Mouse (Mus musculus): Measurements from ENCODE around the gene Stoml1. TPM values are rescaled to one million over a fixed set of nuclear protein-coding genes. Genes with fewer than 3 reads are reported as not detected.

Gene Stoml1
- polyA plus RNA-seq, 2 experiments = 2.5 to 4.1 TPM

GRCm38 (mm10) chr9:58280259-58281109 lies 27.5 kb downstream of the Stoml1 start:
- 28% methylated on average over 9 of the region's 9 CpGs for WGBS (ENCODE audit: insufficient replicate concordance)
- ATAC-seq (ENCODE audit: insufficient read depth) = 0 out of 2 replicates have a peak, but pooled peaks have one; percentile 51
- peak; percentile 90 for TF ChIP-seq CTCF (IDR thresholded peaks at IDR 0.05; ENCODE audit: low read depth)
- TF ChIP-seq EP300 (IDR thresholded peaks at IDR 0.05; ENCODE audit: low read depth) = no peak
- H3K27ac ChIP-seq = no peak overlapping the region
- H3K9me3 ChIP-seq (ENCODE audit: control insufficient read depth, low read length) = no peaks in the 10 kb centered on the region
- no peaks in the 10 kb centered on the region for H3K36me3 ChIP-seq (replicated peaks; ENCODE audit: control insufficient read depth, insufficient read depth, low read depth)
- no peaks in the 10 kb centered on the region for H3K27me3 ChIP-seq (ENCODE audit: control insufficient read depth, insufficient read depth, low read length)
- H3K9ac ChIP-seq (replicated peaks) = no peak overlapping the region
- peak; percentile 79 to 82 (median 80) for DNase-seq (ENCODE audit: low read depth in 3 of 3, low spot score in 3 of 3)
- H3K4me1 ChIP-seq (replicated peaks; ENCODE audit: control insufficient read depth in 2 of 2, insufficient read depth in 2 of 2, low read length in 1 of 2) = peaks cover 0 to 15% of the 10 kb centered on the region in 2 experiments; a peak in 2 of 4 replicates
- H3K4me3 ChIP-seq (ENCODE audit: insufficient read depth in 1 of 2, low read depth in 2 of 2, low read length in 2 of 2) = no peak overlapping the region
- H3K4me2 ChIP-seq (ENCODE audit: low read depth) = no peak overlapping the region

GRCm38 (mm10) chr9:58281597-58281996 lies 28.6 kb downstream of the Stoml1 start:
- no peak overlapping the region for H3K9ac ChIP-seq (replicated peaks)
- no peak for ATAC-seq (ENCODE audit: insufficient read depth)
- H3K4me3 ChIP-seq (ENCODE audit: insufficient read depth in 1 of 2, low read depth in 2 of 2, low read length in 2 of 2) = no peak overlapping the region
- WGBS (ENCODE audit: insufficient replicate concordance) = 32% methylated on average over 3 of the region's 3 CpGs
- H3K27me3 ChIP-seq (ENCODE audit: control insufficient read depth, insufficient read depth, low read length) = no peaks in the 10 kb centered on the region
- H3K36me3 ChIP-seq (replicated peaks; ENCODE audit: control insufficient read depth, insufficient read depth, low read depth) = no peaks in the 10 kb centered on the region
- DNase-seq (ENCODE audit: low read depth in 3 of 3, low spot score in 3 of 3) = peak in 1 of 3 experiments; percentile 29
- no peak overlapping the region for H3K27ac ChIP-seq
- peaks cover 0 to 9% of the 10 kb centered on the region in 2 experiments; a peak in 2 of 4 replicates for H3K4me1 ChIP-seq (replicated peaks; ENCODE audit: control insufficient read depth in 2 of 2, insufficient read depth in 2 of 2, low read length in 1 of 2)
- no peak for TF ChIP-seq EP300 (IDR thresholded peaks at IDR 0.05; ENCODE audit: low read depth)
- peak; percentile 86 for TF ChIP-seq CTCF (IDR thresholded peaks at IDR 0.05; ENCODE audit: low read depth)
- H3K9me3 ChIP-seq (ENCODE audit: control insufficient read depth, low read length) = no peaks in the 10 kb centered on the region
- H3K4me2 ChIP-seq (ENCODE audit: low read depth) = no peak overlapping the region

- WGBS (ENCODE audit: insufficient replicate concordance) = 61% methylated on average over 7 of the region's 7 CpGs
- Histone ChIP-seq H3K9ac (replicated peaks) (no peak overlapping the region), H3K27me3 (ENCODE audit: control insufficient read depth, insufficient read depth, low read length) (no peaks in the 10 kb centered on the region), H3K4me1 (replicated peaks; ENCODE audit: control insufficient read depth in 2 of 2, insufficient read depth in 2 of 2, low read length in 1 of 2) (peaks cover 0 to 9% of the 10 kb centered on the region in 2 experiments; a peak in 2 of 4 replicates), H3K4me3 (ENCODE audit: insufficient read depth in 1 of 2, low read depth in 2 of 2, low read length in 2 of 2) (no peak overlapping the region), H3K4me2 (ENCODE audit: low read depth) (no peak overlapping the region), H3K9me3 (ENCODE audit: control insufficient read depth, low read length) (no peaks in the 10 kb centered on the region), H3K36me3 (replicated peaks; ENCODE audit: control insufficient read depth, insufficient read depth, low read depth) (no peaks in the 10 kb centered on the region), H3K27ac (no peak overlapping the region)
- TF ChIP-seq EP300 (IDR thresholded peaks at IDR 0.05; ENCODE audit: low read depth) (no peak), CTCF (IDR thresholded peaks at IDR 0.05; ENCODE audit: low read depth) (no peak)
- ATAC-seq (ENCODE audit: insufficient read depth) = no peak
- DNase-seq (ENCODE audit: low read depth in 3 of 3, low spot score in 3 of 3) = no peak
Measured at GRCm38 (mm10) chr9:58283431-58283830, 30.5 kb downstream of the Stoml1 start.

GRCm38 (mm10) chr9:58289090-58289489 lies 36.1 kb downstream of the Stoml1 start:
- H3K27ac ChIP-seq = no peak overlapping the region
- H3K36me3 ChIP-seq (replicated peaks; ENCODE audit: control insufficient read depth, insufficient read depth, low read depth) = no peaks in the 10 kb centered on the region
- WGBS (ENCODE audit: insufficient replicate concordance) = 52% methylated on average over 1 of the region's 1 CpGs

GRCm38 (mm10) chr9:58289901-58290300 lies 36.9 kb downstream of the Stoml1 start:
- no peak for TF ChIP-seq CTCF (IDR thresholded peaks at IDR 0.05; ENCODE audit: low read depth)
- TF ChIP-seq EP300 (IDR thresholded peaks at IDR 0.05; ENCODE audit: low read depth) = no peak
- no peak overlapping the region for H3K4me3 ChIP-seq (ENCODE audit: insufficient read depth in 1 of 2, low read depth in 2 of 2, low read length in 2 of 2)
- H3K27ac ChIP-seq = no peak overlapping the region
- H3K9me3 ChIP-seq (ENCODE audit: control insufficient read depth, low read length) = no peaks in the 10 kb centered on the region
- DNase-seq (ENCODE audit: low read depth in 3 of 3, low spot score in 3 of 3) (no peak), ATAC-seq (ENCODE audit: insufficient read depth) (no peak)
- no peaks in the 10 kb centered on the region for H3K36me3 ChIP-seq (replicated peaks; ENCODE audit: control insufficient read depth, insufficient read depth, low read depth)
- no peaks in the 10 kb centered on the region for H3K4me1 ChIP-seq (replicated peaks; ENCODE audit: control insufficient read depth in 2 of 2, insufficient read depth in 2 of 2, low read length in 1 of 2)
- H3K27me3 ChIP-seq (ENCODE audit: control insufficient read depth, insufficient read depth, low read length) = no peaks in the 10 kb centered on the region
- no peak overlapping the region for H3K9ac ChIP-seq (replicated peaks)
- H3K4me2 ChIP-seq (ENCODE audit: low read depth) = no peak overlapping the region
- WGBS (ENCODE audit: insufficient replicate concordance) = 47% methylated on average over 2 of the region's 2 CpGs

More at GRCm38 (mm10) chr9:58289090-58289489, 36.1 kb downstream of the Stoml1 start:
- Histone ChIP-seq H3K27me3 (ENCODE audit: control insufficient read depth, insufficient read depth, low read length) (no peaks in the 10 kb centered on the region), H3K4me3 (ENCODE audit: insufficient read depth in 1 of 2, low read depth in 2 of 2, low read length in 2 of 2) (no peak overlapping the region), H3K9me3 (ENCODE audit: control insufficient read depth, low read length) (no peaks in the 10 kb centered on the region), H3K9ac (replicated peaks) (no peak overlapping the region), H3K4me1 (replicated peaks; ENCODE audit: control insufficient read depth in 2 of 2, insufficient read depth in 2 of 2, low read length in 1 of 2) (no peaks in the 10 kb centered on the region), H3K4me2 (ENCODE audit: low read depth) (no peak overlapping the region)
- no peak for TF ChIP-seq EP300 (IDR thresholded peaks at IDR 0.05; ENCODE audit: low read depth)
- TF ChIP-seq CTCF (IDR thresholded peaks at IDR 0.05; ENCODE audit: low read depth) = no peak
- ATAC-seq (ENCODE audit: insufficient read depth) (no peak), DNase-seq (ENCODE audit: low read depth in 3 of 3, low spot score in 3 of 3) (no peak)

Data from liver, embryonic 14.5 days (tissue).